Mouse (Mus musculus) hindbrain, embryonic 15.5 days (tissue): ENCODE results near the gene Slc22a14. TPM values are rescaled to one million over a fixed set of nuclear protein-coding genes. Genes with fewer than 3 reads are reported as not detected.
"Not testable (repeated sequence)": the region's sequence is repeated elsewhere in the genome, so short reads cannot be mapped to it uniquely, and the experiment has no call there.

Source experiments
- ATAC-seq: fragments of 200-750 bp; cut with Nextera tagmentation; 2 replicates; pipeline ENCODE4 v1.8.0; 2017; ENCODE audit warnings: low read depth, moderate number of reproducible peaks, moderate TSS enrichment; ENCODE audit not compliant: low FRiP score
- H3K27ac ChIP-seq: fragments of 300-500 bp; sonication (generic); replicated peaks from 2 replicates; pipeline ENCODE4 v1.5.1; 2015; ENCODE audit warnings: mild to moderate bottlenecking, inconsistent platforms
- H3K27me3 ChIP-seq: fragments of 300-500 bp; sonication (generic); 2 replicates; pipeline ENCODE4 v1.6.1; 2015; ENCODE audit warnings: control low read depth, inconsistent platforms
- H3K36me3 ChIP-seq: fragments of 300-500 bp; sonication (generic); 2 replicates; pipeline ENCODE4 v1.6.1; 2015; ENCODE audit warnings: control low read depth, inconsistent platforms
- H3K4me1 ChIP-seq: fragments of 300-500 bp; sonication (generic); replicated peaks from 2 replicates; pipeline ENCODE4 v1.6.1; 2015; ENCODE audit warnings: control low read depth, inconsistent platforms
- H3K4me2 ChIP-seq: fragments of 300-500 bp; sonication (generic); 2 replicates; pipeline ENCODE4 v1.6.1; 2015; ENCODE audit warnings: moderate library complexity, mild to moderate bottlenecking, inconsistent platforms
- H3K4me3 ChIP-seq: fragments of 300-500 bp; sonication (generic); 2 replicates; pipeline ENCODE4 v1.5.1; 2015; ENCODE audit warnings: mild to moderate bottlenecking, inconsistent platforms
- H3K9ac ChIP-seq: fragments of 300-500 bp; sonication (generic); 2 replicates; pipeline ENCODE4 v1.6.1; 2015; ENCODE audit warnings: inconsistent platforms
- H3K9me3 ChIP-seq: fragments of 300-500 bp; sonication (generic); 2 replicates; pipeline ENCODE4 v1.6.1; 2016; ENCODE audit warnings: control low read depth, inconsistent platforms
- WGBS: fragments of 180-500 bp; shearing (Covaris S2); methylation state at CpG from one replicate; pipeline ENCODE4 v1.1.7; 2015; 5-methylcytosine and 5-hydroxymethylcytosine counted together
- polyA plus RNA-seq: library from polyadenylated mRNA; unstranded; fragments of >200 nt; fragmentation: Nextera tagmentation; extraction: Ambion mirVana; gene quantifications from 2 replicates; pipeline ENCODE4 v1.2.1, GENCODE M21; 2015

Slc22a14 gene
- polyA plus RNA-seq, 1 experiment from 2014 or later: not detected

DNA sequence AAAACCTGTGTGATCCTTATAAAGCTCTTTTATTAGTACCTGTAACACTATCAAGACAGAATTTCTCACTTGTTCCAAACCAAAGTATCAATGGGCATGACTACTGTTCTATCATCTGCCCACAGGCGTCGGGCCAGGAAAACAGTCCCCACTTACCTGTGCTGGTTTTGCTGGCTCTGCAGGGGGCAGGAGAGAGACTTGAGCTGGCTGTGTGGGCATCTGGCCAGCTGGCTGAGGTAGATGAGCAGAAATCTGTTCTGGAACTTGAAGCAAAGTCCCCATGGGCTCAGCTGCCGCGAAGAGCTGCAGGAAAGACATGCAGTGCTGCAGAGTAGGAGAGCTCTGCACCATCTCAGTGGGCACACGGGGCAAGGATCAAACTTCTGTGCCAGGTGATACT lies 118.5 kb downstream of the Slc22a14 start:
- no peak overlapping the region for H3K9ac ChIP-seq
- 77% methylated on average over 5 of the region's 5 CpGs for WGBS
- no peak for ATAC-seq

DNA sequence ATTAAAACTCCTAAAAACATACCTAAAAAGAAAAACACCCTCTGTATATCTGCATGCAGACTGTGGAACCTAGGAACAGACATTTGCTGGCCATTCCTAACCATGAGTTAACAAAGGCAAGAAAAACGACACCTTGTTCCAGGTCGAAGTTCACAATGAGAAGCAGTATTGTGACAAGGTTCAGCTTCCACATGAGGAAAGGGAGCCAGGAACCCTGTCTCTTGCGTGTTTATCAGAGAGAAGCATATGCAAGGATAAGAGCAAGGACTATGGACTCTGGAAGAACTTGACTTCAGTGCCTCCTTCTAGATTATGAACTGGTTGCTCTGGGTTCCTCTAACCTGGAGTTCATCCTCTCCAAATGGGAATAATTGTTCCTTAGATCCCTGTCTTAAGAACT lies 121.4 kb downstream of the Slc22a14 start:
- Histone ChIP-seq H3K36me3 (peaks cover 24% of the 10 kb centered on the region), H3K4me2 (no peak overlapping the region), H3K4me3 (no peak overlapping the region), H3K27me3 (no peaks in the 10 kb centered on the region), H3K9ac (no peak overlapping the region), H3K9me3 (no peaks in the 10 kb centered on the region), H3K27ac (no peak overlapping the region), H3K4me1 (no peaks in the 10 kb centered on the region)
- 92% methylated on average over 3 of the region's 3 CpGs for WGBS
- no peak for ATAC-seq

More for the DNA sequence above, 118.5 kb downstream of the Slc22a14 start:
- no peak overlapping the region for H3K4me2 ChIP-seq
- no peaks in the 10 kb centered on the region for H3K27me3 ChIP-seq
- H3K4me1 ChIP-seq: no peaks in the 10 kb centered on the region
- no peak overlapping the region for H3K27ac ChIP-seq
- H3K36me3 ChIP-seq: peaks cover 38% of the 10 kb centered on the region
- no peaks in the 10 kb centered on the region for H3K9me3 ChIP-seq
- H3K4me3 ChIP-seq: no peak overlapping the region

DNA sequence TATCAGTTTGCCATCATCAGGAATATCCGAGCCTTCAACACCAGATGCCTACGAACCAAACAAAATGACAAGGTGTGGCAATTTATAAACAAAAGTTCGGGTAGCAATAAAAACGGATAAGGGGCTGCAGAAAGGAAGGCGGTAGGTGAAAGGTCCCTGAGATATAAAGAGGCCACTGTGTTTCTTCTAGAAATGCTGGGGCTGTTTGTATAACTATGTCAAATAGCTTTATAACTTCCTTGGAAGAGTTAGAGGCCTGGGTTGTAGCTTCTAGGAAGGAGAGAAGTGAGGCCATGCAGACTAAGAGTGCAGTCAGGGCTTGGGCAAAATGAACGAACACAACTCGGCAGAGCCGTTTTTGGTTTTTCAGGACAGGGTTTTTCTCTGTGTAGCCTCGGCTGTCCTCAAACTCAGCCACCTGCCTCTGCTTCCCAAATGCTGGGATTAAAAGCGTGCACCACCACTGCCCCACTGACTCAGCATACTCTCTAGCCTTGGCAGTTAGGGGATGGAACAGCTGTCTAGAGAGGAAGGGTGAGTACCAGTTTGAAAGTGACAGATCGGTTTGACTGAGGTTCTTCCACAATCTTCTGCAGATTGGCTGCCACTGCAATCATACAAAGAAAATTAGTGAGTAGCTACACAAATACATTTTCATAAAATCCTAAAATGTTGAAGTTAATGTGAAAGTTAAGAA lies 124.0 kb downstream of the Slc22a14 start:
- Histone ChIP-seq H3K27ac (no peak overlapping the region), H3K36me3 (peaks cover 18% of the 10 kb centered on the region), H3K27me3 (no peaks in the 10 kb centered on the region), H3K4me2 (no peak overlapping the region), H3K9ac (no peak overlapping the region), H3K4me1 (no peaks in the 10 kb centered on the region), H3K9me3 (no peaks in the 10 kb centered on the region), H3K4me3 (no peak overlapping the region)
- WGBS: 93% methylated on average over 11 of the region's 11 CpGs
- ATAC-seq: no peak

DNA sequence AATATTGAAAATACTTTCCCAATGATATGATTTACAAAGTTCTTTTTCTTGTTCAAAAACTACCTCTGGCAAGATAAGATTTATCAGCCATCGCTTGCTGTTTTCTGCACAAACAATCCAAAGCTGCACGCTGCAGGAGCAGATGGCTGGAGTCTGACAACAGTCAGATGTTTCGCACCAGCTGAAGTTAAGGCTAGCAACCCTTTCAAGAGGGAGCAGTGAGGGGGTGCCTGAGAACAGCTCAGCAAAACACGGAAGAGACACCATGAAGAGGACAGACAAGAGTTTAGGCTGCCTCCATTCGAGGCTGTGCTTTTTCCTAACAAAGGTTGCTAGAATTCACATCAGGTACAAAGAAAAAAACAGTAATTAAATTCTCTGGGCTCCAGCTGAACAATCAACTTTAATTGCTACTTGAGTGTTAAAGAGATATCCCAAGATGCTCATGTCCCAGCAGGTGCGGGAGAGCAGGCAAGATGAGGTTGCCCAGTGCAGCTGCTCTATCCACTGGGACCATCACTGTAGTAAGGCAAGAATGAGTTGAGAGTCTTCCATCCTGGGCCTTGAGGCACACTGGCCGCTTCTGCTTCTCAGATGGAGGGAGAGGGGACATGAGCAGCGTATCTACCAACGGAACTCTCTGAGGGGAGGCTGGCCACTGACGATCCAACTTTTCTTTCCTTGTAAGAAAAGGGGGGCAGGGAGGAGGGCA lies 124.9 kb downstream of the Slc22a14 start:
- H3K4me3 ChIP-seq: no peak overlapping the region
- WGBS: 69% methylated on average over 10 of the region's 10 CpGs
- H3K27ac ChIP-seq: peak overlapping the region; percentile 20; the same call in 1 of the 2 replicates
- H3K36me3 ChIP-seq: peaks cover 16% of the 10 kb centered on the region
- no peaks in the 10 kb centered on the region for H3K9me3 ChIP-seq
- no peaks in the 10 kb centered on the region for H3K27me3 ChIP-seq
- no peak overlapping the region for H3K9ac ChIP-seq
- ATAC-seq: no peak
- no peaks in the 10 kb centered on the region for H3K4me1 ChIP-seq
- H3K4me2 ChIP-seq: no peak overlapping the region

DNA sequence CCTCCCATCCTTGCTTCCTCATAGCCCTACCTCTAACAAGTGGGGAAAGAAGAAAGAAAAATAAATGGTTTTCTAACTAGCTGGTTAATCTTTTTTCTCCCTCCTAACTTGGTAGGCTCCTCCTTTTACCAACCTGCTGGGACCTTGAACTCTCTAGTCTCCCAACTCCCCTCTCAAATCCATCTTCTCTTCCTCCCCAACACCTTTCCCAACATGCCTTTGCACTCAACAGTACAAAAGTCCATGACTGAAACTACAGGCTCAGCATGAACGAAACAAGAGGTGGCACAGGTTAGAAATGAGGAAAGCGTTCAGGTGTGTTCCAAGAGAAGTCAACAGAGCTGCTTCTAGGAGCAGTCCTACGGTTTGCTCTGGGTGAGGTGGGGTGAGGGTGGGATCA lies 126.1 kb downstream of the Slc22a14 start:
- no peaks in the 10 kb centered on the region for H3K27me3 ChIP-seq
- ATAC-seq: no peak
- H3K27ac ChIP-seq: no peak overlapping the region
- no peak overlapping the region for H3K4me3 ChIP-seq
- no peak overlapping the region for H3K9ac ChIP-seq
- H3K4me1 ChIP-seq: no peaks in the 10 kb centered on the region
- WGBS: 96% methylated on average over 3 of the region's 3 CpGs
- H3K36me3 ChIP-seq: peaks cover 16% of the 10 kb centered on the region
- no peak overlapping the region for H3K4me2 ChIP-seq
- H3K9me3 ChIP-seq: no peaks in the 10 kb centered on the region

DNA sequence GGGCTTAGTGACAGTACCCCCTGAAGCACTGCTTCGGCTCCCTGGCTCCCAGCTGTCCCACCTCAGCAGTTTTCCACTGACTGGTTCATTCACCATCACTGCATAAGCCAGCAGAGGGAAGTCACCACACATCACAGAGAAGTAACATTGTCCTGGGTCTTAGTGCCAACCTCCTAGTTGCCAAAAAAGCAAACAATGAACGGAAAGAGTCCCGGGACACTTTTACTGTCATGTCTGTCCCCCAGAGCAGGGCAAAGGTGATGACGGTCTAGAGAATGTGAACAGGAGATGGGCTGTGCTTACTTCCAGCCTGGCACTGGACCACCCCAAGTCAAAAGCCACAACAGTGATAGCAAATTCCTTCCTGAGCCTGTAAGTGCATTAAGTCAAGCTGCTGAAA lies 126.6 kb downstream of the Slc22a14 start:
- H3K9me3 ChIP-seq: no peaks in the 10 kb centered on the region
- H3K36me3 ChIP-seq: peaks cover 12% of the 10 kb centered on the region; the same call in 1 of the 2 replicates
- H3K4me2 ChIP-seq: no peak overlapping the region
- no peaks in the 10 kb centered on the region for H3K27me3 ChIP-seq
- no peak overlapping the region for H3K27ac ChIP-seq
- 91% methylated on average over 4 of the region's 4 CpGs for WGBS
- H3K4me1 ChIP-seq: no peaks in the 10 kb centered on the region
- H3K9ac ChIP-seq: no peak overlapping the region
- no peak overlapping the region for H3K4me3 ChIP-seq
- ATAC-seq: no peak

DNA sequence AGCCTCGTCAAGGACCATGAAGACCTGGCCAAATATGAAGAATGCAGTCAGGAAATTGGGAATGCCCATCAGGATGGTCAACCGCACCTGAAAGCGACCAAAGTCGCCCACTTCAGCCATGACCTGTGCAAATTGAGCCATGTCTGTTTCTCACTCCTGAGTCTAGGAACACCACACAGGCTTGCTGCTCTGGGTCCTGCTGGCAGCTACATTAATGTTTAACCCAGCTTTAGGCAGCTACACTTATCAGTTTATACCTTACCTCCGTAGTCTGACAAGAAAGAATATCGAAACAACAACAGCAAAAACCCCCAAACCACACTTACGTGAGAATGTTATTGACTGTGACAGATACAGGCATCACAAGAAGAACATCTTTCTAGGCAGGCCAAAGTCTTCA lies 133.8 kb downstream of the Slc22a14 start:
- Histone ChIP-seq H3K27me3 (no peaks in the 10 kb centered on the region), H3K4me2 (no peak overlapping the region), H3K36me3 (no peaks in the 10 kb centered on the region; the same call in 1 of the 2 replicates), H3K4me1 (no peaks in the 10 kb centered on the region), H3K9ac (no peak overlapping the region), H3K4me3 (no peak overlapping the region), H3K9me3 (no peaks in the 10 kb centered on the region), H3K27ac (no peak overlapping the region)
- 95% methylated on average over 7 of the region's 7 CpGs for WGBS
- ATAC-seq: no peak

DNA sequence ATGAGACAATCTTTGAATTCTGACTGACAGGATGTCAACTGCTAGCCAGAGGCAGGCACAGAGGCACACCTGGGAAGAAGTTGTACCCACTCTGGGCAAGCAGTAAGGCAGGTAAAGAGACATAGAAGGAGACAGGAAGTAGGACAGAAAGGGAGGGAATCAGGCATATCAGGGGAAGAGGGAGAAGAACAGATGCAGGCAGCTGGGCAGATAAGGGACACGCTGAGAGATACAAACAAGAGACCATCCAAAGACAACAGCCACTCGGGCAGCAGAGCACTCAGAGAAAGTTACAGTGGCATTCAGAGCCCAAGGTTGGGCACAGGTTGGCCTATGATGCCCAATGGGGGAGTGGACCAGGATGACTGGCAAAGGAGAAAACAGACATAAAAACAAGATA lies 134.5 kb downstream of the Slc22a14 start:
- no peak overlapping the region for H3K4me3 ChIP-seq
- H3K9me3 ChIP-seq: no peaks in the 10 kb centered on the region
- H3K4me2 ChIP-seq: no peak overlapping the region
- no peak overlapping the region for H3K9ac ChIP-seq
- no peaks in the 10 kb centered on the region for H3K4me1 ChIP-seq
- H3K36me3 ChIP-seq: peaks cover under 1% of the 10 kb centered on the region; the same call in 1 of the 2 replicates
- no peak for ATAC-seq
- no peak overlapping the region for H3K27ac ChIP-seq
- WGBS: 96% methylated on average over 2 of the region's 2 CpGs
- H3K27me3 ChIP-seq: no peaks in the 10 kb centered on the region

DNA sequence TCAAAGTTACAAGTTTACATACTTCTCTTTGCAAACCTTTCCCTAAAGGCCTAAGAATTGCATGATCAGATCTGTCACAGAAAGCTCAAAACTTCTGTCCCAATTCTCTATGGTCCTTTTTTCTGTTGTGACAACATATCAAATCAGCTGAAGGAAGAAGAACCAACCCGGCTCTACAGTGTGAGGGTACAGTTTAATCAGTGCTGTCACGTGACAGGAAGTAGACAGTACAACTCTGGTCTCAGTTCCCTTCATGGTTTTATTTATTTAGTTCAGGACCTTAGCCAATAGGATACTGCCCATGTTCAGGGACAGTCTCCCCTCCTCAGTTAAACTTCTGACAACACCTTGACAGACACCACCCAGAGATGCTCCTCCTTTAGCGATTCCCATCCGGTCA lies 145.1 kb downstream of the Slc22a14 start:
- Histone ChIP-seq H3K36me3 (peaks cover 31% of the 10 kb centered on the region), H3K4me2 (no peak overlapping the region), H3K27ac (no peak overlapping the region), H3K9me3 (no peaks in the 10 kb centered on the region), H3K27me3 (no peaks in the 10 kb centered on the region), H3K4me3 (no peak overlapping the region), H3K4me1 (no peaks in the 10 kb centered on the region), H3K9ac (no peak overlapping the region)
- no peak for ATAC-seq
- 89% methylated on average over 4 of the region's 4 CpGs for WGBS

DNA sequence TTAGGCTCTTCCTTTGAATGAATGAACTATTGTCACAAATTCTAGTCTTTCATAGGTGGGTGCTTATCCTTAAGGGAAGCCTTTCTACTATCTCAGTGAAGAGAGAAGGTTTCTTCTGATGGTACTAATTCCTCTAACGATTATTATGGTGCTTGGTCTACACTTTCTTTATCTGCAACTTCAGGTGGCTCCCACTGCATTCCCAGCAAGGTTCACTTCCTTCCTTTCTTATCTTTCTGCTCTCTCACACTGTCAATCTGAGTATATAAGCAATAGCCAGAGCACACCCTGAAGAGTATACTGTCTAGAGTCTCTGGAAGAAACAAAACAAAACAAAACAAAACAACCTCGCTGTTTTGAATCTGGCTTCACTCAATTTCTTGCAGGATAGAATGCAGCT lies 145.7 kb downstream of the Slc22a14 start:
- Histone ChIP-seq H3K9me3 (no peaks in the 10 kb centered on the region), H3K9ac (no peak overlapping the region), H3K4me3 (no peak overlapping the region), H3K27me3 (no peaks in the 10 kb centered on the region), H3K27ac (no peak overlapping the region), H3K4me2 (no peak overlapping the region), H3K4me1 (no peaks in the 10 kb centered on the region), H3K36me3 (peaks cover 26% of the 10 kb centered on the region)
- WGBS: 91% methylated on average over 2 of the region's 2 CpGs
- no peak for ATAC-seq

DNA sequence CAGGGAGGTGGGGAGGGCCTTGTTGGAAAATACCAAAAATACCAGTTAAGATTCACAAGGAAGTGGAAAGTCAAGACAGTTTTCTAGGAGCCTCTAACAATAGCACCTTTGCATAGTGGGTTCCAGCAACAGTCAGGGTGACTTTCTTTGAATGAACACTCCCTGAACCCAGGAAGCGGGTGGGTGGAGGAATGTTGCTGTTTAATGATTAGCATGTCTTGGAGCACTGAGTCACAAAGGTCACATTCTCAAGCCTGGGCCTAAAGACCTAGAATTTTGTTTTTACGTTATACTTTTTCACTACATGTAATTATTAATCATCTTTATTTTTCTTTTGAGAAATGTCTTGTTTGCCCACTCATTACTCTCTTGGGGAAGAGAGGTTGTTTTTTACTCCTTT lies 150.0 kb downstream of the Slc22a14 start:
- not testable (repeated sequence) for ATAC-seq, H3K9ac ChIP-seq, H3K27me3 ChIP-seq, H3K9me3 ChIP-seq, H3K27ac ChIP-seq, H3K4me1 ChIP-seq, H3K4me2 ChIP-seq, H3K4me3 ChIP-seq
- peaks cover 22% of the 10 kb centered on the region; the same call in 1 of the 2 replicates for H3K36me3 ChIP-seq
- WGBS: 88% methylated on average over 2 of the region's 2 CpGs

DNA sequence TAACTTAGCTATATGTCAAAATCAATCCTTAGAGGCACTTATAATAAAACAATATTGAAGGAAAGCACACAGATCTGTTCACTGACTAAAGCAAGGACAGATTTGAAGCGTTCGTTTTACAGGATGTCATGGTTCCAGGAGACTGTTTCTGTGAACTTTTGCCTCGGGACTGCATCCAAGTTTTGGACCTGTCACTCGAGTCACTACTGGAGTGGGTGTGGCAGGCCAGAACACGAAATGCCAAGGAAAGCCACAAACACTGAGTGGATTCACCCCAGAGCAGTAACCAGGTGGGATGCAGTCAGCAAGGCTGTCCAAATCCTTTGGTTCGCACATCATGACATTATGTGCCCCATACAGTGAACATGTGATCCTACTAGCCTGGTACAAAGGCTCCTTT lies 150.8 kb downstream of the Slc22a14 start:
- Histone ChIP-seq H3K9ac (no peak overlapping the region), H3K4me2 (no peak overlapping the region), H3K36me3 (peaks cover 18% of the 10 kb centered on the region; the same call in 1 of the 2 replicates), H3K4me1 (no peaks in the 10 kb centered on the region), H3K27me3 (no peaks in the 10 kb centered on the region), H3K4me3 (no peak overlapping the region), H3K9me3 (no peaks in the 10 kb centered on the region), H3K27ac (no peak overlapping the region)
- WGBS: 91% methylated on average over 6 of the region's 6 CpGs
- ATAC-seq: no peak
